Mouse (Mus musculus) layer of hippocampus, postnatal 14 days (tissue): ENCODE data around the gene A130010J15Rik. TPM values are rescaled to one million over a fixed set of nuclear protein-coding genes. Genes with fewer than 3 reads are reported as not detected.

Experiments
- DNase-seq, 2 experiments: peaks; one replicate each; pipeline ENCODE4 v3.0.0; 2021 to 2022; ENCODE audit warnings: low spot score in 2 of 2, mixed read lengths in 1 of 2
- total RNA-seq, 2 experiments: library from RNA; stranded (reverse); gene quantifications; 2 replicates each; pipeline ENCODE4 v1.2.3; 2021

A130010J15Rik gene
- total RNA-seq, 2 experiments from 2014 or later, result 5.1 to 6.7 TPM

DNA sequence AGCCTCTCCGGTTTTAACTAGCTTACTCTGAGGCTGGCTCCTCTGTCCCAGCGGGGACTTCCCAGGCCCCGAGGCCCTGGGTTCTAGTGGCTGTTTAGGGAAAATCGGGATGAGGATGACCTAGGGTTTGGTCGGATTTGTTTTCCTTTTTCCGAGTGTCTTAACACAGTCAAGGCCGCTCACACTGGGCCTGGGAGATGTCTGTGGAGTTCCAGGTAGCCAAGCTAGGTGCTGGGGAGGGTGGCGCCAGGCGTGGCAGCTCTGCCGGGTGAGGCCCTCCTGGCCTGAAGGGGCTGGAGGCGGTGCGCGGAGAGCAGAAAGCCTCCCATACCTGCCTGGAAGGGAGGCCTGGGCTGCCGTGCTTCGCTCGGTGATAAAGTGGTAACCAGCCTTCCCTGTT is 14.3 kb upstream of the A130010J15Rik start:
- no peak for DNase-seq

DNA sequence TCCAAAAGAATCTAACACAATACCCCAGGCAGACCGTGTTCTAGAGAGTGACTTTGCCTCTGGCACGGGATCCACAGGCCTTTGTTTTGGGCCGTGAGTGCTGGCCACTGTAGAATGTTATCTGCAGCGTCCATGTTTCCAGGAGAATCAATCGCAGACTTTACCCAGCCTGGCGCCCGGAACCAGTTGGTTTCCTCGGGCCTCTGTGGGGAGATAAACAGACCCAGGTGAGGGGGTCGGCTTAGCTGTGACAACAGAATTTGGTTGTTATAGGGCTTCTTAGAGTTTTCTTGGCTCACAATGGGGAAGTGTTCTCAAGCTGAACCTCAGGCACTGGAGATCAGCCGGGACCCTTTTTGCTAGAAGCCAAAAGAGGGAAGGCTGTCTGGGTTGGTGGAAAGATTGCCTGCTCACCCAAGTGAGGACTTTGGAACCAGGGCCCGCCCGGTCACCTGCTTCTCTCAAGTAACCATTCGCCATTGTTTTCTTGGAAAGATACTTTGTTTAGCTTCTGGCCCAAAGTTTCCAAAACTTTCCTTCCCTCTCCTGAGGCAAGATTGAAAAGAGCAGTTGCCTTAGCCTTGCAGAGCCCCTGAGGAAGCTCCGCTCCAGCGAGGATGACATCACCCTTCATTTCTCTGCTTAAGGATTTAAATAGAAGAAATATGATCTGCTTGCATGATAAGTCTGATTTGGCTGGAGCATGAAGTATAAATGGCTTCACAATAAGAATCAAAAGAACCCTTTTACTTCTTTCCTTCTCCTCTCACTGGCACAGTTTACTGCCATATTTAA is 11.3 kb upstream of the A130010J15Rik start:
- no peak for DNase-seq

DNA sequence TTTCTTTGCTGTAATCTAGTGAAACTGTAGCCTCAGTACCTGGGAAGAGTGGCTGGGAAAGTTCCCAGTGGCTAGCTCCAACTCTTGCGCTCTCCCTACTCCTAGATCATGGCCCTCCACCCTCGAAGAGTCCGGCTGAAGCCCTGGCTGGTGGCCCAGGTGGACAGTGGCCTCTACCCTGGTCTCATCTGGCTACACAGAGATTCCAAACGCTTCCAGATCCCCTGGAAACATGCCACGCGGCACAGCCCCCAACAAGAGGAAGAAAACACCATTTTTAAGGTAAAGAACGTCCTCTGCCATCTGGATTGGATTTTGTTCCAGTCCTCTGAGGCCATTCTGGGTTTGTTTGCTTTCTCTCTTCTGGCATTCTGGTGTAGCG is 10.7 kb upstream of the A130010J15Rik start:
- DNase-seq, result no peak

DNA sequence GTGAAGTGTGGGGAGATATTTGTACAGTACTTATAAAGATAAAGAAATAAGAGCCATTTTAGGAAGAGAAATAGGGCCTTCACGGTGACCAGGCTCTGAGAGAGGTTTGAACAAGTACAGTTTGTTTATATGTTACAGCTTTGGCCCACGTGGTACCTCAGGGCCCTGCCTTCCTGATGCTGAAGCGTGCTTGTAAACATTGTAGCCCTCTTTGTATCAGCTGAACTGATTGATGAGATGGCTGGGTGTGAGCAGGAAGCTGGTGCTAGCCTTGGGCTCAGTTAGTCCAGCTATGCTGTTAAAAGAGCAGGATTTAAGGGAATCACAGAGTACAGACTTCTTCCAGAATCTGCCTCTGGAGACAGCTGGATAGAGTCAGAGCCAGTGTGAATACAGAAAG is 8.7 kb upstream of the A130010J15Rik start:
- DNase-seq, result no peak

- no peak for DNase-seq
Observed at GRCm38 (mm10) chr1:193159613-193160012, 8.2 kb upstream of the A130010J15Rik start.

GRCm38 (mm10) chr1:193160317-193161032 is 7.4 kb upstream of the A130010J15Rik start:
- DNase-seq, result peak in 1 of 2 experiments; percentile 16

DNA sequence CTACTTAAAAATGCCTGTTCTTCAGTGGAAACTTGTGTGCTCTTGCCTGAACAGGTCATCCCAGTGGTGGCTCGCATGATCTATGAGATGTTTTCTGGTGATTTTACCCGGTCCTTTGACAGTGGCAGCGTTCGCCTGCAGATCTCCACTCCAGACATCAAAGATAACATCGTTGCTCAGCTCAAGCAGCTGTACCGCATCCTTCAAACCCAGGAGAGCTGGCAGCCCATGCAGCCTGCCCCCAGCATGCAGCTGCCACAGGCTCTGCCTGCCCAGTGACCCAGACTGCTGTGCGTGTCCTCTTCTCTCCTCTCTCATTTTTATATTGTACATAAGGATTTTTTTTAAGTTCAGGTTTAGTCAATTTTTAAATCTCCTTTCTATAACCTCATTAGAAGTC is 1.4 kb downstream of the A130010J15Rik start:
- no peak for DNase-seq

GRCm38 (mm10) chr1:193169856-193170255 is 2.0 kb downstream of the A130010J15Rik start:
- DNase-seq, result no peak

DNA sequence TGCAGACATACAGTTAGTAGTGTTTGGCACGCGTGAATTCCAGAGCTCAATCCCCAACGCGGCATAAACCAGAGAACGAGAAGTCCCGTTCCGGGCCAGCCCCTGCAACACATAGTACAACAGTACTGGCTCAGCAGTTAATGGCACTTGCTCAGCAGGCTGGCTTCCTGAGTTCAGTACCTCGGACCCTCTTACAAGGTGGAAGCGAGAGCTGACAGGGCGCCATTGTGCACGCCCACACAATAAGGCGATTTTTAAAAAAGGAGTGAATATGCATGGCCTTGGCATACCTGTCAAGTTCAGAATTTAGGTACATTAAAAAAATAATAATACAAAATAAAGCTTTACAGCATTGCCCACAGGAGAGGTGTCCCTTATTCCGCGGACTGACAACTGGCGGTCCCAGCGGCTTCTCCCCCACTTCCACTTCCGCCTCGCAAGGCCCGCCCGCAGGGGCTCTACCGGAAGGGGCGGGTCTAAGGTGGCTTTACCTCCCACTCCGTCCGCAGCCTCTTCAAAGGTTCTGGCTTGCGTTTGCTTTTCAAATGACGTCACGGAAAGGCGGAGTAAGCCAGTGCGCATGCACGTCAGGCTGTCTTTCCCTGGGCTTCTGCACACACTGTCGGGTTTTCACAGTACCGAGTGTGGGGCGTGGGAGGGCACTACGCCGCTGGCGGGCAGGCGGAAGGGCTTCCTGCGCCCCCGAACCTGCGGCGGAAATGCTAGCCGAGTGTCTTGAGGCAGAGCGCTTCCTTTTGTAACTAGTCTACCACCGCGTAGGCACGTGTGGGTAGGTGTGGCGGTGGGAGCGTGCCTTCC is 5.4 kb downstream of the A130010J15Rik start:
- DNase-seq, result peak; percentile 92 to 98

DNA sequence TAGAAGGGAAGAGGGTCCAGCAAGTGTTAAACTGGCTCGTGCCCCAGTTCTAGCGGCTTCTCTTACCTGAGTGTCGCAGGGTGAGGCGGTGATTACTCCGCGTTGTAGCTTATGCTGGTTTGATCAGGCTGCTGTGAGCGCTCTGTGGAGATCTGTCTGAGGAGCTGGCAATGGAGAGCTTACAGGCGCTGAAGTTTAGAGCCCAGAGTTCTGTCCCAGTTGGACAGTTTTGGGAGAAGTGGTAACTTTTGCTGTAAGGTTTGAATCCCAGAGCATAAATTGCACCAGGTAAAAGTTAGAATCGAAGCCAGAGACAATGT is 5.9 kb downstream of the A130010J15Rik start:
- no peak for DNase-seq

DNA sequence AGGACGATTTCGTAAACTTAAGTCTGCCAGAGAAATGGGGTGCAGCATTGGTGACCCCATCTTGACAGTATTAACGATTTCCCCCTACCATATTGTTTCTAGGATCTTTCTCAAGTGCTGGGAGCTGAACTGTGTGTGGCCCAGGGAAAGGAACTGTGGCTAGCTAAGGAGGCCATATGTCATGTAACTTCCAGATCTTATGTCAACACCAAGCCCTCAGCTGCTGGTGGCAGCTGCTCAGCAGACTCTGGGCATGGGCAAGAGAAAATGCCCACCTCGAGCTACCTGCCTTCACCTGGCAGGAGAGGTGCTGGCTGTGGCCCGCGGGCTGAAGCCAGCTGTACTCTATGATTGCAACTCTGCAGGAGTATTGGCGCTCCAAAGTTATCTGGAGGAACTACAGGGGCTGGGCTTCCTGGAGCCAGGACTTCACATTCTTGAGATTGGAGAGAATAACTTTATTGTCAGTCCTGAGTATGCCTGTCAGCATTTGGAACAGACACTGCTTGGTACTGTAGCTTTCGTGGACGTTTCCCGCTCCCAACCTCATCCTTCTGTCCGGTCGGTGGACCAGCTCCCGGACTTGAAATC is 6.4 kb downstream of the A130010J15Rik start:
- no peak for DNase-seq

- DNase-seq, result no peak
Observed at GRCm38 (mm10) chr1:193181104-193181503, 13.3 kb downstream of the A130010J15Rik start.

GRCm38 (mm10) chr1:193188257-193188656 is 20.4 kb downstream of the A130010J15Rik start:
- no peak for DNase-seq

DNA sequence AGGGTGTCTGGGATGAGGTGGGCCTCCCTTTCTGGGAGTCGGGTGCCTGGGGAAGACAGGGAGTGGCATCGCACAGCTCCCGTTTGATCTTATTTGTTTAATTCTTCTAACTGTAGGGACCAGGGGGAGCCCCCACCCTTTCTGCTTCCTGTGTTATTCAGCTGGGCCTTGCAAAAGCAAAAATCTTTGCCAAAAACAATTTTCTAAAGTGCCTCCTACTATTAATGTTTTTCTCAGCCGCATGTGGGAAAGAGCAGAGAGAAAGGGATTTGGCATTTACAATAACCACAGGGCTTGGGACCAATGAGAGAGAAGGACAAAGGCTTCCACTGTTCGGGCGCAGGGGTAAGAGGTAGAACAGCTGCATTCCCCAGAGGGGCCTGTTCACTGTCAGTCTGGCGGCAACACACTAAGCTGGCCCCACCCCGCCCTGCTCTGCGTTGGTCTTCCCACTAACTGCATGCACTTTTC is 21.3 kb downstream of the A130010J15Rik start:
- peak; percentile 34 to 40 for DNase-seq

- DNase-seq, result no peak
Observed at GRCm38 (mm10) chr1:193189771-193190170, 21.9 kb downstream of the A130010J15Rik start.

- DNase-seq, result no peak
Observed at GRCm38 (mm10) chr1:193191675-193192283, 23.9 kb downstream of the A130010J15Rik start.

DNA sequence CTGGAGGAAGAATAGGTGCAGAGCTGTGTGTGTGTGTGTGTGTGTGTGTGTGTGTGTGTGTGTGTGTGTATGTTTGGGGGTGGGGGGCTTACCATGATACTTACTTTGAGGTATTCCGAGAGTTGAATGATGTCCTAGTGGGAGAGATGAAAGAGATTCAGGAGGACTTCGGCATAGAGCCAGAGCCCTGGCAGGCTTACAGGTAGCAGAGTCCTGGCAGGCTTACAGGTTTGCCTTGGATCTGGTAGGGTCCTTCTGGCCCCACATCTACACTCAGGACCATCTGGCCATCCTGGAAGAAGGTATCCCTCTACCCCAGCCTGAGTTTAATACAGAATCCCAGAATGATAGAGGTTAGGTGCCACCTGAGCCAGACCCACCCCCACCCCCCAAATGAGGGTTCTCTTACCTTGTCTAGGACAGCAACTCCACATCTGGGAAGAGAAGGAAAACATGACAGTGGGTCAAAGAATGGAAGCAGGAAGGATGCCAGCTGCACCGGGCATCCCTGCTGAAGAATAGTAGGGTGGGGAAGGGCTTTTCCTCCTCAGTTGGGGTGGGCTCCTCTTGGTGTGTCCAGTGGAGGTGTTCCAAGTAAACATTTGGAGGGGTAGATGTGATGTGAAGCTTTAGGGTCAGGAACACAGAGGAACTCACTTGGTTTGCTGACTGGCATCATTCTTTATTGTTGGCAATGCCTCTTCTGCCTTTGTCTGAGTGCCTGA is 26.7 kb downstream of the A130010J15Rik start:
- no peak for DNase-seq

GRCm38 (mm10) chr1:193195169-193195810 is 27.4 kb downstream of the A130010J15Rik start:
- DNase-seq, result no peak

DNA sequence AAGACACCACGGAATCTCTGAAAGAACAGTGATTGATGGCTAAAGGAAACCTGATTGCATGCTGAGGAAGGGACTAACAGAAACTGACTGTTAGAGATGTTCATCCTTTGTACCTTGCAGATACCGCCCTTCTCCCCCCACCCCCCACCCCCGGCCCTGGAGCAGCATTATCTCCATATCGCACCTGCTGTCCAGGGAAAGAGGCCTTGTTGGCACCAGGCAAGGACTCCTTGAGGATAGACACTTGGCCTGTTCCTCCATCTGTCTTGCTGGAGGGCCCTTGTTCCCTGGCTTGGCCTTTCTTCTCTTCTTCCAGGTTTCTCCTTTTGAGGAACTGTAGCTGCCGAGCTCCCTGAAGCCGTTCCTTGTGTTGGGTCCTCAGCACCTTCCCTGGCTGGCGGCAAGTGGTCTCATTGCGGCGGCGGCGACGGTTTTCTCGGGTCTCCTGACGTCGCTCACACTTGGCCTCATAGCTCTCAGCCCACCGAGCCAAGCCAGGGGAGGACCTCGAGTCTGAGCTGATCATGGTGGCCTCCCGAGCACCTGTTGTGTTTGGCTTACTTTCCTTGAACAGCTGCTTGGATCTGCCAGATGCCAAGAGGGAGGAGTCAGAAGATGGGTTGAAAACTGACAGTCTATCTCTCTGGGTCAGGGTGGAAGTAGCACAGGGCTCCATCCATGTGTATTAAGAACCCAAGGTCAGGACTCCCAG is 29.8 kb downstream of the A130010J15Rik start:
- DNase-seq, result no peak
